Mouse (Mus musculus) adrenal gland (tissue): ENCODE measurements at regions not wholly inside any gene's neighbourhood (a gene's known extent, or its start where the extent isn't known, plus 50 kb on each side); places are given as distances from the start of the nearest gene placed in this dataset.

ENCODE experiments used
- intact Hi-C: fragments of 180-260 bp; cut with DNase I; formaldehyde crosslinking; loops from one replicate; pipeline ENCODE4 v1.15.1; 2025

DNA sequence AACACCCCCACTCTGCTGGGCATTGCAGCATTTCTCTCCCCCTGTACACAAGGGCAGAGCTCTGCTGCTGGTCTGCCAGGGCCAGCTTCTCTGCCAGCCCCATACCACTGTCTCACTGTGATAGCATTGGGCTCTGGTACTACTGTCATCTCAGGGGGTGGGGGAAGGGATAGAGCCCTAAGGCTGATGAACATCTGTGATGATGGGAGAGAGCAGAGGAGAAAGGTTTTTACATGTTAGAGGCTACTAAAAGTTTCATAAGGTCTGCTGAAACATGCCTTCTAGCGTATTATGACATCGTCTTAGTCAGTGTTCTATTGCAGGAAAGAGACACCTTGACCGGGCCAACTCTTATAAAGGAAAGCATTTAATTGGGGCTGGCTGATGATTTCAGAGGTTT lies 176.4 kb upstream of the Gjb5 start:
- intact Hi-C loops, result no loop called here

DNA sequence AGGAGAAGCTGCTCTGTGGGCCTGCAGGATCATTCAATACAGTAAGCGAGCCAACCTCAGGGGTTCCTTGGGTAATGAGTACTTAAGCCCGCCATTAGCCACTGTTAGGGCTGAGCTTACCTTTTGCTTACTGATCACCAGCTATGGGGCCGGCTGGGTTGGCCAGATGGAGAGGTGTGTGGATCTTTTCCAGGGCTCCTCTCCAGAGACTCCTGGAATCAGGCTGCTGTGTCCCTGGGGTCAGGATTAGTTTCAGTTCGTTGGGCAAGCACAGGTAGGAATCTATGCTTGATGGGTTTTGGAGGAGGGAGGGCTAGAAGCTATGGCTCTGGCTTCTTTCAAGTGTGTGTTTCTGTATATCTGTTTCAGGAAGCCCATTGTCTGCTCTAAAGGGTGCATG lies 175.7 kb upstream of the Gjb5 start:
- intact Hi-C loops, result no loop called here

DNA sequence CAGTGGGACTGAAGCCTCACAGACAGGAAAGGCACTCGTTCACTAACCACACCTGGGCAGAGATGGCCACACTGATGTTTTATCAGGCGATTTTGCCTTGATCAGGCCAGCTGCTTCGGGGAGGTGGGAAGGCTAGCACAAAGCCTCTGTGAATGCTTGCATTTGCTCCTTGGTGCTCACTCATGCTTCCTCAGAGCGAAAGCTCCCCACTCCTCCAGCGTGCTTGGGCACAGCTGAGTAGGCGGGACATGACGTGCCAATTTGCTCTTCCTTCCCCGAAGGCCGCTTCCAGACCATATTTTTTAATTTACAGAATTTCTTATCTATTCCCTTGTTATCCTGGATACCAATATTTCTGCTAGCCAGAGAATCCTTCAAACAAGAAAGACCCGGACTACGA lies 172.8 kb upstream of the Gjb5 start:
- intact Hi-C loops, result no loop called here

DNA sequence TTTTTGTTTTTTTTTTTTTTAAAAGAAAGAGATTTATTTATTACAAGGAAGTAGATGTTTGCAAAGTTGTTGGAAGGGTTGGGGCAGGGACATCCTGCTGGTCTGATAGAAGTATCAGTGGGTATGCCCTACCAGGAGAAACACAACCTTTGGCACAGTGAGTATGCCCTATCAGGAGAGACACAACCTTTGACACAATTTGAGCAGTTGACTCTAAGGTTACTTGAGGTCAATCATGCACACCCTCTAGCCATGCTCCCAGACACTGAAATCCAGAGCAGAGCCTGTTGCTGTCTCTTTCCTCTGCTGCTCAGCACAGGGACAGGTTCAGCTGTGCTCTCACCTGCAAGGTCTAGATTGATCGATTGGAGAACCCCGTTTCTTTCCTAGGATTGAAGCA lies 164.2 kb upstream of the Gjb5 start:
- intact Hi-C loops, result no loop called here

DNA sequence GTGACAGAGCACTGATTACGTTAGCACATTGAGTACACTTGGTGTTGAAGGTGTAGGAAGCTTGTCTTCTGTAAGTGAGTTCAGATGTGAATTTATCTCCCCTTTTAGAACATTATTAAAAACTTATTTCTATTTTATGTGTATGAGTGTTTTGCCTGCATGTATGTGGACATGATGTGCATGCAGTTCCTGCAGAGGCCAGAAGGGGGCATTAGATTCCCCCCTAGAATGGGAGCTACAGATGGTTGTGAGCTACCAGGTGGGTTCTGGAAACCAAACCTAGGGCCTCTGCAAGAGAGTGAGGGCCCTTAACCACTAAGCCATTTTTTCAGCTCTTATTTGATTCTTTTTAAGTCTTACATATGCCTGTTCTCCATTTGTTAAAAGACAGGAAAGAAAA lies 160.0 kb upstream of the Gjb5 start:
- intact Hi-C loops, result no loop called here

DNA sequence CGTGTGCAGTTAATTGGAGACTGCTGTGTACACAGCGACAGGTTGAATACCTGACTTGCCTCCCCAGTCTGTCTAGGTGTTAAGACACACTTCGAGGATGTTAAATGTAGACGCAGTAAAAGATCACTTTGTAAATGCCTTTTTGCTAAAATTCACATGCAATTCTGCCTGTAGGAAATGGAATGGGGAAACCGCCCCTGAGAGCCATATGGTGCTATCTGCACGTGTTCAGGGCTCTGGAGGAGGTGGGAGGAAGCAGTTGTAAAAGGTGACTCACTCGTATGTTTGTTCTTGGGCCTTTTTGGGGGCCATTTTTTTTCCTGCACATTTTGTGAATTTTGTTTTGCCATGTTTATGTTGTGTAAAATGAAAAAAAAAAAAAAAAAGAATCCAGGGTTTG lies 159.6 kb upstream of the Gjb5 start:
- intact Hi-C loops, result no loop called here

DNA sequence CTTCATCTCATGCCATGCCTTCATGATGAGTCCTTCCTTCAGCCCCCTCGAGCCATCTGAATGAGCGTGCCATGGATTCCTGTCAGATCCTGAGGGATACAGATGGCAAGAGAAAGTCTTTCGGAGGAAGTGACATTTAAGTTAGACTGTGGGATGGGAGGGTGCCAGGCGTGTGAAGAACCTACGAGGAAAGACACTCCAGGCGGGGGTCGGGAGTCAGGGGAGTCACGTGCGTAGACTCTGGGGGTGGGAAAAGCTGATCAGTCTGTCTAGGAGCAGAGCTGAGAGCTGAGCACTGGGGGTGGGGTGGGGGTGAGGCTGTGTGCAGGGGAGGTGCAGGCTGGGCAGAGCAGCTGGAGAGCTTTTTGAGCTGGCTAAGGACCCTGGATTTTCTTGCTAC lies 152.0 kb upstream of the Gjb5 start:
- intact Hi-C loops, result no loop called here

DNA sequence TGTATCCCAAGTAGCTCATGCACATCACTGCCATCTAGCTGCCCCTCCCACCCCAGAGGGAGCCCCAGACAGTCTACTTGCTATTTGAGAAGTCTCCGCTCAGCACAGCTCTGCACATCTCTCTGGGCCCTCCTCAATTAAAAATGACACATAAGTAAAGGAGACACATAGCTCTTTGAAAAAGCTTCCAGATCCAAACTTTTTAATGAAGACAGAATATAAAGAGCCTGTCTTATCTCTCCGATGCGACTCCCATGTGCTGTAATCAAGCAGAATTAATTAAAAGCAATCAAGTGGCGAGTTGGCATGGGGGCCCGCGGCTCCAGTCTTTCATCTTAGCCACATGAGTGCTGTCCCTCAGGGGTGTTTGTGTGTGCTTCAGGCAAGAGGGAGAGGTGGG lies 144.6 kb upstream of the Gjb5 start:
- intact Hi-C loops, result no loop called here

DNA sequence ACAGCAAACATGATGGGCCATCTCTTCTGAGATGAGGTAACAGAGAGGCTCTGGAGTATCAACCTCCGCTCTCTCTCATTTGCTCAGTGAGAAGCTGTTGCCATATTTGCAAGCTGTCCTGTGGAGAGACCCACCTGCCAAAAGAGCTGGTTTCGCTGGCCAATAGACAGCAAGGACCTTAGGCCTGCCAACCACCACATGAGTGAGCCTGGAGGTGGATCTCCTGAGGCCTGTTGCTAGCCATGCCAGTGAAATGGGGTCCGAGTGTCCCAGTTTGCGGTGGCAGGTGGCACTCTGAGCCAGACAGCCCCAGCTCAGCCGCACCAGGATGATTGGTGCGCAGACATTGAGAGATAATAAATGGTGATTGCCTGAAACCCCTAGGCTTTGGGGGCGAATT lies 143.9 kb upstream of the Gjb5 start:
- intact Hi-C loops, result no loop called here

DNA sequence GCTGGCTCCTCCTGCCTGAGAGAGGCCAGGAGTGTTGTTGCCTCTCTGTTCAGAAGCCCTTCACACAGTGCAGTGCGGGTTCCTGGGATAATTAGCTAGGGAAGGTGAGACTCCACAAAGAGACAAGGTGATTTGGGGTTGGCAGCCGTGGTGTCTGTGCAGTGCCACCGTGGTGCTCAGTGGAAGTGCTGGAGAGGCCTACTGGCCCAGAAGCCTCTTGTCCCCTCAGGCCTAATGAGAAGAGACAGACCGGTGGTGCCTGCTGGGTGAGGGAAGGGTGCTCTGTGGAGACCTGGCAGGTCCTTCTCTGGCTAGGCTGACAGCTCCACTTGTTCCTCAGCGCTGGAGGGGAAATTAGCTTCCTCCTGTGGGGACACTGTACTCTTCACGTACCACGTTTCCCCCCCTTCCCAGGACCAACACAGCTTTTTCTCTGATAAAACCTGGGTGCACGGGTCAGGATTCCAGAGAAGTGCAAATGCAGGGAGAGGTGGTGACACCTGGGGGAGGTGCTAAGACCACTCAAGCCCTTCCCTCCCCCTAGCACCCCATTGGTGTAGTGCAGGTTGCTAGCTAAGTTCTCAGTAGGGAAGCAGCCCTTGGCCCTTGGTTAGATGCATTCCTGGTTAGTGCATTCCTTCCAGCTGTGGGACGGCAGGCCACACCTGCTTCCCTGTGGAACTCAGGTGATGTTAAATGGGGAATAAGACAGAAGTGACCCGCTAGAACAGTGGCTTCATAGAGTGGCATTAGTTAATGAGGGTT lies 129.2 kb upstream of the Gjb5 start:
- intact Hi-C loops, result no loop called here

DNA sequence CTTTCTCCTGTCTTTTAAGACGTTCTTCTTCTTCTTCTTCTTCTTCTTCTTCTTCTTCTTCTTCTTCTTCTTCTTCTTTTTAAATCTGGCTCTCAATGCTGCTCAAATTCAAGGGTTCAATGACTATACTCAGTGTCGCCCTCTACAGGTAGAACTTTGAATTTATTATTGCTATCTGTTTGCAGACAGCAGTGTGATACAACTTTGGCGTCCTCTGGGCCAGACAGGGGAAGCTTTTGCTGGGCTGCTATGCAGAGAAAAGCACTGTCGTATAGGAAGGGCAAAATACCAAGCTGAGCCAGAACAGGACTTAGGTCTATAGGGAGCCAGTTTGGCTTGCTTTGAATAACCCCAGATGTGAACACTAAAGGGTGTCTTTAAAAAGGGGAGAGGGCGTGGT lies 127.3 kb upstream of the Gjb5 start:
- intact Hi-C loops, result no loop called here

DNA sequence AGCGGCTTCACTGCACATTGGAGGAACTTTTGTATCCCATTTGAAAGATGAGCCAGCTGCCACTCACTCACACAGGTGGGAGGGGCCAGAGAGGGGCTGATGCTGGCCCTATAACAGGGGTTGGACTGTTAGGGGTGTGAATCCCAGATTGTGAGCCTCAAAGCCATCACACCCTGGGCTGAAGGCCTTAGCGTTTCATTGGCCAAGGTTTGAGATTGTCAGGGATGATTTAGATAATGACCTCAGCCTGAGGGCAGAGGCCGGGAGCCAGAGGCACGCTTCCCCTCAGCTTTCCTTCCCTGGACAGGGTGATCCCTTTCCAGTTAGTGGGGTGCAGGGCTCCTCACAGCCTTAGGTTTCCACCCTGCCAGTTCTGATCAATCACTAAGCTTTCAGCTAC lies 124.5 kb upstream of the Gjb5 start:
- intact Hi-C loops, result no loop called here

DNA sequence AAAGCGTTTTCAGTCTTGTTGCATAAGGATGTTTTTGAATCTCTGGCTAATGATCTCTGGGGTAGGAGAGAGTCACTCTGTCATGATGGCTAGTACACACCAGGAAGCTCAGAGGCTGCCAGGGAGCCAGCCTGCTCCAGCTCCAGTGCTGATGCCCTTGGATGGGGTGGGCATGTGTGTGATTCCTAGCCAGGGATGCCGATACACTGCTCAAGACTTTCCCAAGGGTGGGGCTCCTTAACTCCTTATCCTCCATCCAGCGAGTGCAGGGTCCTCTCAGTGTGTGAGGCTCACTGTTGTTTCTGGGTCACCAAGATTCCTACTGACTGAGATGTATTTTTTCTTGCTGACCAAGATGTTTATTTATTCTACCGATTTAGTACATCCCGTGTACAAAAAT lies 122.4 kb upstream of the Gjb5 start:
- intact Hi-C loops, result no loop called here

DNA sequence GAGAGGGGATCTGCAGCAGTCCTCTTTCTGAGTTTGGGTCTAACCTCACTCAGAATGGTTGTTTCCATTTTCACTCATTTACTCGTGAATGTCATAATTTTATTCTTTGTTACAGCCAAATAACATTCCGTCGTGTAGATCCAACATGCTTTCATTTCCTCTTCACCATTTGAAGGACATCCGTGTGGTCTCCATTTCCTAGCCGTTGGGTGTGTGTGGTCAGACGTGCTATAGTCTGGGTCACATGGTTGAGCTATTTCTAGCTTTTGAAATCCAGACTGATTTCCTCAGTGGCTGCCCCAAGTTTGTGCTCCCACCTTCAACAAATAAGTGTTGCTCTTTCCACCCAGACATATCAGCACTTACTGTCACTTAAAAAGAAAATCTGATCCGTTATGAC lies 111.9 kb upstream of the Gjb5 start:
- intact Hi-C loops, result no loop called here

DNA sequence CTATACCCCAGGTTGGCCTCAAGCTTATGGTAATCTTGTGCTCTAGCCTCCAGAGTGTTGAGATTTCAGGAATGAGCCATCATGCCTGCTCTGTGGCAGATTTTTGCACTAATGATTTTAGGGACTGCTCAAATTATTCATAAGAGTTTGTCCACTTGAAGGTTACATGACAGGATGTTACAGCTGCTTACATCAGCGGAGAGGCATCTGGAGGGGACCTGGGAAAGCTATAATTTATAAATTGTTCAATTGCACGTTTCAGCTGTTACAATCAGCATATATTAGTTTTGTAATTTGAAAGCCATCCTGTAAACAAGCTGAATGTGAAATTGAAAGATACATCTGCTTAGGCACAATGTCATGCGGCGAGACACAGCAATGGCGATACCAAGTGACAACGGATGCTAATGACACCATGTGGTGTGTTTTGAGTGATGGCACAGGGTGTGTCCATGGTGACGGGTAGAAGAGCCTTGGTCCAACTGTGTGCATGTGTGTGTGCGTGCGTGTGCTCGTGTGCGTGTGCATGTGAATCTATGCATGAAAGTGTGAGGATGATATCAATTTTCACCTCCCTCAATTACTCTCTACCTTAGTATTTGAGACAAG lies 96.6 kb upstream of the Gjb5 start:
- intact Hi-C loops, result no loop called here

DNA sequence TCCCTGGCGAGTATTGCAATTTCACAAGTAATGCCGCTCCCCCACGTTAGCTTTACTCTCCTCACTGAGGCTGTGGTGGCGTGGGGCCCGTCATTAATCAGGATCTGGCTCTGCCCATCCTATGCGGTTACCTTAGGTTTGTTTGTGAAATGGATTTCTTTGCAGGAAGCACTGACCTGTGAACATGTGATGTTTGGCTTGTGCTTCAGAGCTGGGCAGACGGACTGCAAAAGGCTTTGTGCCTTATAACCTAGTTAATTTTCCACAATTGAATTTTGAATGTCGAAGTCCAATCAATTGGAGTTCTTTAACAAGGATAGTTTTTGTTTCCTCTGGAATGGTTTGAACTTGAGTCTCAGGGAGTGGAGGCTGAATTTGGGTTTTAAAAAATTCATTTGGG lies 94.1 kb upstream of the Gjb5 start:
- intact Hi-C loops, result no loop called here

DNA sequence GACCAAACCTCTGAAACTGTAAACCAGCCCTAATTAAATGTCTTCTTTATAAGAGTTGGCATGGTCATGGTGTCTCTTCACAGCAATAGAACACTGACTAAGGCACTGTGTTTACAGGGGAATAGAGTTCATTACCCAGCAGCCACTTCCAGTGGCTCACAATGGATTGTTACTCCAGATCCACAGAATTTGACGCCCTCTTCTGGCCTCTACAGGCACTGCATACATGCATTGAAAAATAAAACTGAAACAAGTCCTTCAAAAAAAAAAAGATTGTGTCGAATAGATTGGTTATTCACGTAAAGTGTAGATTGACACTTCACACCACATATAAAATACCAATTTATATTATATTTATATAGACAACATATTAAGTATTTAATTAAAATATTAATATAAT lies 87.3 kb upstream of the Gjb5 start:
- intact Hi-C loops, result no loop called here

DNA sequence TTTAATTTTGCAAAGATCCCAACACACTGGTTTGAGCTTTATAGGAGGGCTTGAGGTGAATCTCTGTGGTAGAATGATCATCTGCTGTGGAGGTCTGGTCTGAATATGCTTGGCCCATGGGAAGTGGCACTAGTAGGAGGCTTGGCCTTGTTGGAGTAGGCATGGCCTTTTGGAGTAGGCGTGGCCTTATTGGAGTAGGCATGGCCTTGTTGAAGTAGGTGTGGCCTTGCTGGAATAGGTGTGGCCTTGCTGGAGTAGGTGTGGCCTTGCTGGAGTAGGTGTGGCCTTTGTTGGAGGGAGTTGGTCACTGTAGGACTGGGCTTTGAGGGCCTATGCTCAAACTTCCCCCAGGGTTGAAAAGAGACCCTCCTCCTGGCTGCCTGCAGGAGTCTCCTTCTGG lies 86.1 kb upstream of the Gjb5 start:
- intact Hi-C loops, result no loop called here

DNA sequence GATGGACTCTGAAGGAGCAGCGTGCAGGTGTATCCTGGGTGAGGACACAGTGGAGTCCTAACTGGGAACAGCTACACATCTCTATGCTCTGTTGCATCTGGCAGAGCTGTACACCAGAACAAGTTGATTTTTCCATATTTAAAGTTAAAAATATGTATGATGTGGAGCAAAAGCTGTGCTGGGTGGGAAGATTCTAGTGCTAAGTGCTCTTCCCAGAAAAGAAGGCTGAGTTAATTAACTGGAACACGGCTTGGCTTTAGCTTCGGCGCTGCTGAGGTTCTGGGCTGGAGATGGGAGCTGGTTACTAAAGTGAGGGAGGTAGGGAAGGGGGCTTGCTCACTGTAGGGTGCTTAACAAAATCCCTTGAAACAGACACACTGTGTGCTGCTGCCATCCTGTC lies 84.0 kb upstream of the Gjb5 start:
- intact Hi-C loops, result no loop called here

DNA sequence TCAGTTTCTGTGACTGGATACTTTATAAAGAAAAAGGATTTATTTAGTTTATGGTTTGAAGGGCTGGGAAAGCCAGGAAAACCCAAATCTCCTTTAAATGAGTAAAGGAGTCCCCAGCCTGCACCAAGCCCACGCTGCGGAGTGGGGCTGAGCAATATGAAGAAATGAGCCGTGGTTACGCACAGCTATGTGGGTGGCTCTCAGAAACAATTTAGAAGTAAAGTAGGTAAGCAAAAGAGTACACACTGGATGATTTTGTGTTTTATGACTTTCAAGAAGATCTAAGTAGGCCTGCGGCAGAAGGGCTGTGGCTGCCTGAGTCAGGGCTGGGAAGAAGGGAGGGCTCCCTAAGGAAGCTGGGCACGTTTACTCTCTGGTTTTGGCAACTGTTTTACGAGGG lies 82.6 kb upstream of the Gjb5 start:
- intact Hi-C loops, result no loop called here

DNA sequence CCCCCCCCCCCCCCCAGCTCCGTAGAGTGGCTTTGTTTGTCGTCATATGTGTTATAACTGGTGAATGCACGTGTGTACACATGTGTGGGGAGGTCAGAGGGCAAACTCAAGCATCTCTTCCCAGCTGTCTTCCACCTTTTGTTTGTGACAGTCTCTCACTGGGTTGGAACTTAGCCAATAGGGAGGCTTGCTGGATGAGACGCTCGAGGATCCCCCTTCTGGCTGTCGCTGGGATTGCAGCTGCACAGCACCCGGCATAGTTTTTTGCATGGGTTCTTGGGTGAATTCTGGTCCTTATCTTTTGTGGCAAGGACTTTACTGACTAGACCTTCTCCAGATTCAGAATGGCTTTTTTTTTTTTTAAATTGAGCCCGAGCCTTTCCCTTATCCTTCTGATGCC lies 77.1 kb upstream of the Gjb5 start:
- intact Hi-C loops, result no loop called here

DNA sequence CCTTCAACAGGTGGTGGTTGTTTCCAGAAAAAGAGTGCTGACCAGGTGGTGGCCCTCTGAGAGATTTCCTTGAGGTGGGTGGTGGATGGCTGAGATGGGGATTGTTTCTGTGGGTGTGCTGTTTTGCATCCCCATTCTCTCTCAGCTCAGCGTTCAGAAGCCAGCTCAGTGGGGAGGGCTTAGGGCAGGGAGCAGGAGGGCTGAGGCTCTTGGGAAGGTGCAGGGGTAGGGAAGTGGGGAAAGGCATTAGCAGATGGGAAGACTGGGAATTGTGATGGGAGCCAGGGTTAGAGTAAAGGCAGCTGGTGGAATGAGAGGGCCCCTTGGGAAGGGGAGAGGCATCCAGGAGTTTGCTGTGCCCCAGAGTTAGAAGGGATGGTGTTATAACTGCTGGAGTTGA lies 72.3 kb upstream of the Gjb5 start:
- intact Hi-C loops, result loop anchor here (5.0 kb wide), 1 partner anchor 53 kb away; no protein-coding TSS in a partner anchor

DNA sequence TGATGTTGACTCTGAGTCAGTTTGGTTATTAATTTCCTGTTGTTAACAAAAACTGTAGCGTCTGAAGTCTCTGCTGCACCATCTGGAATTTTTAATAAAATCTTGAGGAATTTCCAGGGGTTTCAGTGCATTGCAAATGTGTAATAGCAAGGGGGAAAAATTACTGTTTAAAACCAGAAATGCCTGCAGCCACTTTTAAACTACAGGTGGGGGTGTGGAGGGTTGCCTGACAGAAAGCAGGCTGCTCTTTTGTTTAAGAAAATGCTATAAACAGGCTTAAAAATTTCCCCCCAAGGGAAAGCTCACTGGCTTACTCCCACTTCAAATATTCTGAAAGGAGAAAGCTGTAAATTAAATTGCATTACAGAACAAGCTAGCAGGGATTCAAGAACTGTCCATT lies 71.8 kb upstream of the Gjb5 start:
- intact Hi-C loops, result loop anchor here (5.0 kb wide), 1 partner anchor 52 kb away; no protein-coding TSS in a partner anchor
